Mouse (Mus musculus): Measurements from ENCODE around the gene Taar7a.

Taar7a gene

GRCm38 (mm10) chr10:23993381-23993780, at the start of gene Taar7a:
Gene Taar7a, minus strand, starts transcription at chr10:23993481.
- DNase-seq: no peak

GRCm38 (mm10) chr10:24040120-24040869, 47.0 kb upstream of the Taar7a start:
- no peak for DNase-seq

GRCm38 (mm10) chr10:24037314-24037713, 44.0 kb upstream of the Taar7a start, which contains the start of gene Taar7e:
Gene Taar7e, plus strand, starts transcription at chr10:24037614.
- DNase-seq: no peak

- no peak for DNase-seq
Measured at GRCm38 (mm10) chr10:24031347-24031746, 38.1 kb upstream of the Taar7a start.

- DNase-seq: no peak
Measured at GRCm38 (mm10) chr10:24026922-24027321, 33.6 kb upstream of the Taar7a start, which contains the start of gene Taar7d. Gene Taar7d, plus strand, starts transcription at chr10:24027222.

GRCm38 (mm10) chr10:24008143-24008542, 14.9 kb upstream of the Taar7a start:
- no peak for DNase-seq

DNA sequence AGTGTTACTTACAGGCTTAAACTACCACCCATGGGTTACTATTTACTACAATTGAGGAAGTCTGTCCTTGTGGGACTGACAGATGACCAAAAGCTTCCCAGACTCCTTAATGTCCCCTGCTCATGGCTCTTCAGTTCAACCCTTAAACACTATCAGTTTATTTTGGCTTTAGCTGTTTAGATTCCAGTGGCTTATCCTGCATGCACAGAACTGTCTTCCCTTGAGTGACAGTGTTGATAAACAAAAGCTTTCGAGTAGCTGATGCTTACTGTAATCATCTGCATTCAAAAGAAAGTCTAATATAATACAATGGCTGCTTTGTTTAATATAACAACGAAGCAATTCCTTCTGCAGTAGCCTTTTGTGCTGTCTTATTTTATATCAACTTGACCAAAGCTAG, 13.8 kb upstream of the Taar7a start:
- no peak for DNase-seq

GRCm38 (mm10) chr10:24006442-24006841, 13.2 kb upstream of the Taar7a start:
- DNase-seq: no peak

DNA sequence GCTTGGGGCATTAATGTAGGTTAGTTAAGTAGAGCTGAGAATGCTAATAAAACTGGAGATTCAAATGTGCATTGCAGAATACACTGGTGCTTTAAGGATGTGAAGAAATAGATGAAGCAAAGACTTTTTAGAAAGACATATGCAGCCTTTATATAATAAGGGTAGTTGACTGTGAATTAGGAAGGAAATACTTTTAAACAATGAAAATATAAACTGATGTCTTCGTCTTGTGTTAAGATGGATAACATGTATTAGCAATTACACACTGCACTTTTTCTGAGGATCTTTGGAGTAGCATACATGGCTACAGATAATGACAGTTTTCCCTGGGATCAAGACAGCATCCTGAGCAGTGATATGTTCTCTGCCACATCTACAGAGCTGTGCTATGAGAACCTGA, 6.4 kb upstream of the Taar7a start, which contains the start of gene Taar7b:
TSS of gene Taar7b (plus strand) at position 301 of the 400 bp plus-strand sequence.
- DNase-seq: no peak

- DNase-seq: no peak
Measured at GRCm38 (mm10) chr10:23986419-23986818, 6.9 kb downstream of the Taar7a start.

GRCm38 (mm10) chr10:23985546-23985945, 7.7 kb downstream of the Taar7a start, which contains the start of gene Taar6:
Gene Taar6, minus strand, starts transcription at chr10:23985646.
- no peak for DNase-seq

DNA sequence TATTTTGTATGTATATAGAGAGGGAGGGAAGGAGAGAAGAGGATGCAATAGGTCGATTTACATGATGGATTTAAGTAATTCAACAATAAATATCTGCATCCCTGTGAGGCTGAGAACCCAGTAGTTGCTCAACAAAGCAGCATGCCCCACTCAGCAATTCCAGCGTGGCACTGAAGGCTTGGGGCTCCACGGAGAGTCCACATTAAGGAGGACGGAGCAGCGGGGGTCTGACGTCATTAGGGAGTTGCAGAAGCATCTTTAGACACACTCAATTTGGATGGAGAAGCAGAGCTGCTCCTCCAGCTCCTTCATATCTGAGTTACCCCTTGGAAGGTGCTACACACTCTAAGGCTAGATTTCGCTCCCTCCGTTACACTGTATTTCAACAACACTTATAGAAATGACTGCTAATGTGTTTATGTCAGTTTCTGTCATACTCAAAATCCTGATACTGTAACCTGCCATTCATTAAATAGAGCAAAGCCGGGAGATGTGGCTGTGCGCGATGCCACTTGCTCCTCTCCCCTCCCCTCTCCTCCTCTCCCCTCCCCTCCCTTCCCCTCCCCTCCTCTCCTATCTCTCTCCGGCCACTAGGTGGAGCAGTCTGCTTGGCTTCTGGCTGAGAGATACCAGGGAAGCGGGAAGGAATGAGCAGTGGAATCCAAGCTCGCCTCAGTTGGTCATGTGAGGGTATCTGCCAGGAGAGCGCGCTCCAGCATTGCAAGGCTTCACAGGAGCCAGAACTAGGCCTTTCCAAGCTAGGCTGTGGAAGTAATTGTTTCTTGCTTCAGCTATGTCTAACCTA, 14.2 kb downstream of the Taar7a start:
- peak; percentile 75 to 78 for DNase-seq

- DNase-seq: no peak
Measured at GRCm38 (mm10) chr10:23977958-23978357, 15.3 kb downstream of the Taar7a start.

GRCm38 (mm10) chr10:23971256-23971655, 22.0 kb downstream of the Taar7a start:
- no peak for DNase-seq

GRCm38 (mm10) chr10:23970656-23971165, 22.6 kb downstream of the Taar7a start, which contains the start of gene Taar5:
Gene Taar5, plus strand, starts transcription at chr10:23970706.
- no peak for DNase-seq

- no peak for DNase-seq
Measured at GRCm38 (mm10) chr10:23964921-23965610, 28.2 kb downstream of the Taar7a start.

DNA sequence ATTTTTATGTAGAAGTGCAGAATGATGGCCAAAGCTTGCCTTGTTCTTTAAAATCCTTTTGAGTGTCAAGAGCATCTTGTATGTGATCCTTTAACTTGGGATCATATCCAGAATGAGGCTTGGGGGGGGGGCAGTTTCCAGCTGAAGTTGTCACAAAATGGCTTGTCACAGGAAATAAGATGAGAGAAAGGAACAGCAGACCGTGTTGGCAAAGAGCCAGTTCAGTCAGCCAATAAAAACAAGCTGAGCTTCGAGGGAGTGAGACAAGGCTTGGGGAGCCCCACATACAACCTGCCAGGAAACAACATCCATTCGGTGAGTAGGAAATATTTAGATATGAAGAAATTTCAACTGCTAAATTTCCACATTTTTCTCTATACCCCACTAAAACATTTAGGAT, 29.8 kb downstream of the Taar7a start:
- no peak for DNase-seq

DNA sequence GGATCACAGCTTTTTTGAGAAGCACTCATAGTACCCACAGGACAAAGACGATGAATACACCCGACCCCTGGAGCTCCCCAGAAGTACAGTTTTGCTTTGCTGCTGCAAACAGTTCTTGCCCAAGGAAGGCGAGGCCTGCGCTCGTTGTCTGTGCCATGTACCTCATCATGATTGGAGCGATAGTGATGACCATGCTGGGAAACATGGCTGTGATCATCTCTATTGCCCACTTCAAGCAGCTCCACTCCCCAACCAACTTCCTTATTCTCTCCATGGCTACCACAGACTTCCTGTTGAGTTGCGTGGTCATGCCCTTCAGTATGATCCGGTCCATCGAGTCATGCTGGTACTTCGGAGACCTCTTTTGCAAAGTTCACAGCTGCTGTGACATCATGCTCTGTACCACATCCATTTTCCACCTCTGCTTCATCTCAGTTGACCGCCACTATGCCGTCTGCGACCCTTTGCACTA, 32.8 kb downstream of the Taar7a start, which contains the start of gene Taar4:
TSS of gene Taar4 (plus strand) at position 51 of the 472 bp plus-strand sequence.
- no peak for DNase-seq

DNA sequence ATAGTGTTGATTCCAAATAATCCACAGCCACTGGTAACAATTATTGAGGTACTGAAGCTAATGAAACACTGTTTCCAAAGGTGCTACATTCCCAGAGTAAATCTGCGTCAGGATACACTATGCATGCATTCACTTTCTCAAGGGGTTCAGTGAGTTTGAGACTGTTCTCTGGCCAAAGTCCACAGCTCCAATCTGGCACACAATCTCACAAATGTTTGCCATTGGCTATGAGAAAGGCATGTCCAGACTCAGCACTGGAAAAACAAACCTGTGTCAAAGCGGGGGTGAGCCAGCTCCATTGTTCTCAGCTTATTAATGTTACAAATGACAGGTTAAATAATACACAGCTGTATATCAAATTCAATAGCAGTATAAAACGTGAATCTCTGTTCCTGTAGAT, 34.2 kb downstream of the Taar7a start:
- DNase-seq: peak; percentile 56 to 62

DNA sequence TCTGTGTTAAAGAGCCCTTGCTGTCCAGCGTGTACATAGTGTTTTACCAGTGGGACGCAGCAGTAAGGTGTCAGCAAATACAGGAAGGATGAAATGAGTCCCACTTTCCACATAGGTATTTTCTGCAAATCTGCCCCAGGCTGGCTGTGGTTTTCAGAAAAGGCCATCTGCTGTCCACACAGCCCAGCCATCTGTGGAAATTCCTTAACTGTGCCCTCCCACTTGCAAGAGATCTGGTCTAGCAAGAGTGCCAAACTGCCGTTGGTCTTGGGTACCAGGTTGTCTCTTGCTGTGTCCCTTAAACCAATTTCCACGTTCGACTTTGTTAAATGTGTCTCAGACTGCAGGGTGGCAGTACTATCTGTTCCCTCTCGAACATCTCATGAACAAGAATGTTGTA, 41.6 kb downstream of the Taar7a start:
- no peak for DNase-seq

DNA sequence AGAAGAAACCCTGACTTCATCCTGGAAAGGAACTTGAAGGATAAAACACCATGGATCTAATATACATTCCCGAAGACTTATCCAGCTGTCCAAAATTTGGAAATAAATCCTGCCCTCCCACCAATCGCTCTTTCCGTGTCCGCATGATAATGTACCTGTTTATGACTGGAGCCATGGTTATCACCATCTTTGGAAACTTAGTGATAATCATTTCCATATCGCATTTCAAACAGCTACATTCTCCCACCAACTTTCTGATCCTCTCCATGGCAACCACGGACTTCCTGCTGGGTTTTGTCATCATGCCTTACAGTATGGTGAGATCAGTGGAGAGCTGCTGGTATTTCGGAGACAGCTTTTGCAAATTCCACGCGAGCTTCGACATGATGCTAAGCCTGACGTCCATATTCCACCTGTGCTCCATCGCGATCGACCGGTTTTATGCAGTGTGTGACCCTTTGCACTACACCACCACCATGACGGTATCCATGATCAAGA, 43.7 kb downstream of the Taar7a start, which contains the start of gene Taar3:
TSS of gene Taar3 (plus strand) at position 51 of the 498 bp plus-strand sequence.
- no peak for DNase-seq

DNA sequence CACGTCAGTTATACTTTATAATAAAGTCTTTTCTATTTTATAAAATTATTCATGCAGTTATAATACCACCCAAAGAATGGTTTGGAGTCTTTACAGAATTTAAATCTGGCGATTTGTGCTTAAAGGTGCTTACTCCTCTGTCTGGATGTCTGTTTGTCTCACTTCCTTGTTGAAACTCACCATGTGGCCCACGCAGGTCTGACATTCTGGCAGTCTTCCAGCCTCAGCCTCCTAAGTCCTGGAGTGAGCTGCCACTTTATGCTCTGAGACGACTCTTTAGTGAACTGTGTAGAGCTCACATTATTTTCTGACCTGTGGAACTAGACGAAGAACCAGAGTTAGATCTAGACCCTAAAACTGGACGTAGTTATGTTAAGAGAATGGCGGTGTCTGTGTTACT, 45.3 kb downstream of the Taar7a start:
- no peak for DNase-seq

All from kidney, adult 8-10 months (tissue).